Mouse (Mus musculus): ENCODE measurements around the gene Tdo2.

Tdo2 gene

GRCm38 (mm10) chr3:81976102-81976501, at the start of gene Tdo2:
Gene Tdo2 (minus strand): TSS chr3:81976202.
- in situ Hi-C loops (cut with MboI; ENCODE audit: low sequenced_read_pairs), result no loop called here

- in situ Hi-C loops (cut with MboI; ENCODE audit: low sequenced_read_pairs), result no loop called here
Measured at GRCm38 (mm10) chr3:82023065-82023464, 47.1 kb upstream of the Tdo2 start.

DNA sequence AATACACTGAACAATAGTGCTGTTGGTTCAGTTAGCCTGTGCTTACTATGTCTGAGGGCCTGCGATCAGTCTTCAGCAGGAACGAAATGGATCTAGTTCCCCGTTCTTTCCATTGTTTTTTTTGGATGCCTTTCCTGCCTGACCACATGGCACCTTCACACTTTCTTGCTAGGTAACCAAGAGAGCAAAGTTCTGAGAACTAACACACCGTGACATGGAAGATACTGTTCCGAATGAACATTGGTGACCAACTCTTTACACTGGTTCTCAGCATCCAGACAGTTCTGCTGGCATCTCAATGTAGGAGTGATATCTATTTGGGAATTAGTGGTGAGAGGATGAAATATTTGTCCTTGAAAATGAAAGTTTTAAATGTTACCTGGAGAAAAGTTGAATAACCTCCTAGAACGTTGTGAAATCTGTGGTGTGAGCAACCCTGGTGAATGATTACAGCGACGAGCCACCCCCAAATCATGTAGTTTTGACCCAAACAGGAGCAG, 46.5 kb upstream of the Tdo2 start:
- in situ Hi-C loops (cut with MboI; ENCODE audit: low sequenced_read_pairs), result no loop called here

- in situ Hi-C loops (cut with MboI; ENCODE audit: low sequenced_read_pairs), result no loop called here
Measured at GRCm38 (mm10) chr3:82014148-82014703, 38.2 kb upstream of the Tdo2 start.

DNA sequence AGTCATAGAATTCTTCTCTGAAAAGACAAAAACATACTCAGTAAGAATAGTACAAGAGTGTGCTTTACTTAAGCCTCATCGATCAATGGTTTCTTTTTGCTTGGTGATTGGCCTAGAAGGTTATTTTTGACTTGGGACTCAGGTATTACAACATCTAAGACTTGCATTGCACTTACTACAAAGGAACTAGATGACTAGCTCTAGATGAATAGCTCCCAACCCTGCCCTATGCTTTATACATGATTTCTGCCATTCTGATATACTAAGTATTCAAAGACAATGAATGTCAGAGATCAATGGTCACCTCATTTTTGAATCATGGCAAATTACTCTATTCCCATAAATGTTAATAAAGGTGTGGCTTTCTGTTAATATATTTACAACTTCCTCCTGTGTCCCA, 31.0 kb upstream of the Tdo2 start:
- in situ Hi-C loops (cut with MboI; ENCODE audit: low sequenced_read_pairs), result no loop called here

- in situ Hi-C loops (cut with MboI; ENCODE audit: low sequenced_read_pairs), result no loop called here
Measured at GRCm38 (mm10) chr3:81995988-81996387, 20.0 kb upstream of the Tdo2 start.

- in situ Hi-C loops (cut with MboI; ENCODE audit: low sequenced_read_pairs), result no loop called here
Measured at GRCm38 (mm10) chr3:81995371-81995770, 19.4 kb upstream of the Tdo2 start.

GRCm38 (mm10) chr3:81990531-81990930, 14.5 kb upstream of the Tdo2 start:
- in situ Hi-C loops (cut with MboI; ENCODE audit: low sequenced_read_pairs), result no loop called here

GRCm38 (mm10) chr3:81989692-81990141, 13.7 kb upstream of the Tdo2 start:
- in situ Hi-C loops (cut with MboI; ENCODE audit: low sequenced_read_pairs), result no loop called here

- in situ Hi-C loops (cut with MboI; ENCODE audit: low sequenced_read_pairs), result no loop called here
Measured at GRCm38 (mm10) chr3:81987628-81988027, 11.6 kb upstream of the Tdo2 start.

- in situ Hi-C loops (cut with MboI; ENCODE audit: low sequenced_read_pairs), result no loop called here
Measured at GRCm38 (mm10) chr3:81986103-81986502, 10.1 kb upstream of the Tdo2 start.

GRCm38 (mm10) chr3:81985100-81985499, 9.1 kb upstream of the Tdo2 start:
- in situ Hi-C loops (cut with MboI; ENCODE audit: low sequenced_read_pairs), result no loop called here

DNA sequence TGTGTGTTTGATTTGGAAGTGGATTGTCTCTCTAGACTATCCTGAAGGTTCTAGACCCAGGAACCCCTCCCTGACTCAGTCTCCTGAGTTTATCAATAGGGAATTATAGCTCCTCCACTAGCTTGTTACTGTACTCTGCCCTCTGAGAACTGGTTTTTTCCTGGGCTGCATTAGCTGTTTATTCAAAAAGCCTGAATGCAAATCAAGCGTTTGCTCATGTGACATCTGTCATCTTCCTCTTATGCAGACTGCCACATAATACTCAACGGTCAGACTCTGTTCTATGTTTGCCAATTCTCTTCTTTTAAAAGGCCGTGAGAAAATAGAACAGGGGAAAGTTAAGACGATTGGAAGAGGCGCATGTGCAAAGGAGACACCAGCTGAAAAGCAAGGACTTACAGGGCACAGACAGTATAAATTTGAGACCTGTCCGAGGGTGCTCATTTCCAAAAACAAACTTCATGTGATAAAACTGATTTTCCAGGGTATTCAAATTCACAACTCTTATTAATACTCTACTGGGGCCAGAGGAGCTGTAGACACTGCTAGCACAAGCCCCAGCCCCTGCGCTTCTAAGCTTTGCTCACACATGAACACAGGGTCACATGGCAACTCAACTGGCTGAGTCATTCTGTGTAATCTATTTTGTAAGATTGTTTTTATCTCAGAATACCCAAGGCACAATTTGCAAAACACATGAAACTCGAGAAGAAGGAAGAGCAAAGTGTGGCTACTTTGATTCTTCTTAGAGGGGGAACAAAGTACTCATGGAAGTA, 7.3 kb upstream of the Tdo2 start:
- in situ Hi-C loops (cut with MboI; ENCODE audit: low sequenced_read_pairs), result no loop called here

- in situ Hi-C loops (cut with MboI; ENCODE audit: low sequenced_read_pairs), result no loop called here
Measured at GRCm38 (mm10) chr3:81981990-81982389, 6.0 kb upstream of the Tdo2 start, which contains the start of gene Asic5. Gene Asic5 (plus strand): TSS chr3:81982290.

DNA sequence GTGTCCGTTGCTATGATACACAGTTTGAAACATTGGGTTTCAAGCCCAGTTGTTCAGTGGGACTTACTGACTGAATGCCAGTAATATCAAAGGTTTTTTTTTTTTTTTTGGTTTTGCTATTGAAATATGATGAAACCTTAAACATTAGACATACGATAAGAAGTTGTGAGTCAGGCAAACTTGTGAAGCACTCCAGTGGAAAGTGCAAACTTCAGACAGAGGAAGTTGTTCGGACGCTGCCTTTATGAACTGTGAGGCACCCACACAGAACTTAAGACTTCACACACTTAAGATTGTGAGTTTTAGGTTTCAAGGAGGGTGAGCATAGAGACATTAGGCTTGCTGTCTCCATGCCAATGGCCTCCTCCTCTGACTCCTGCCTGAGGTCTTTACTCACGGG, 5.6 kb upstream of the Tdo2 start:
- in situ Hi-C loops (cut with MboI; ENCODE audit: low sequenced_read_pairs), result no loop called here

- in situ Hi-C loops (cut with MboI; ENCODE audit: low sequenced_read_pairs), result no loop called here
Measured at GRCm38 (mm10) chr3:81975607-81976006, 395 bp downstream of the Tdo2 start.

- in situ Hi-C loops (cut with MboI; ENCODE audit: low sequenced_read_pairs), result no loop called here
Measured at GRCm38 (mm10) chr3:81964596-81964995, 11.4 kb downstream of the Tdo2 start.

GRCm38 (mm10) chr3:81963768-81964167, 12.2 kb downstream of the Tdo2 start:
- in situ Hi-C loops (cut with MboI; ENCODE audit: low sequenced_read_pairs), result no loop called here

- in situ Hi-C loops (cut with MboI; ENCODE audit: low sequenced_read_pairs), result no loop called here
Measured at GRCm38 (mm10) chr3:81961336-81961735, 14.7 kb downstream of the Tdo2 start.

DNA sequence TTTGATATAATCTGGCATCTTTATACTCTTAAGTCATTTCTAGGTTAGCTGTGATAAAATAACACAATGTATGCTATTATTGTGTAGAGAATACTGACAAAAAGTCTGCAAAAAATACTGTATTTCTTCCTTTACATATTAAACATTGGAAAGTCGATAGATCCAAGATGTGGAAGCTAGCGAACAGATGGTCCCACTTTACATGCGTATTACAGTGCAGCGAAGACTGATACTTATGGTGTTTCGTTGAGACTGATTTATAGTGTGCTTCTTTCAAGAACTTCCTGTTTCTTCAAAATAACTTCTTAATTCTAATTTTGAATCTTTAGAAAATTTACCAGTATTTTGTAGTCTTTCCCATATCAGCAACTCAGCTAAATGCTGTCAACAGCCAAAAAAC, 18.5 kb downstream of the Tdo2 start:
- in situ Hi-C loops (cut with MboI; ENCODE audit: low sequenced_read_pairs), result no loop called here

GRCm38 (mm10) chr3:81951785-81952184, 24.2 kb downstream of the Tdo2 start:
- in situ Hi-C loops (cut with MboI; ENCODE audit: low sequenced_read_pairs), result no loop called here

- in situ Hi-C loops (cut with MboI; ENCODE audit: low sequenced_read_pairs), result no loop called here
Measured at GRCm38 (mm10) chr3:81949048-81949447, 27.0 kb downstream of the Tdo2 start.
